Mouse (Mus musculus) v-Abl transformed pro-B cells (cell line): ENCODE measurements at regions not wholly inside any gene's neighbourhood (a gene's known extent, or its start where the extent isn't known, plus 50 kb on each side); places are given as distances from the start of the nearest gene placed in this dataset.

Source experiments
- in situ Hi-C, 2 experiments: fragments of 400-800 bp; cut with MboI; formaldehyde crosslinking; loops; one replicate each; pipeline ENCODE4 v1.15.1; 2025; ENCODE audit not compliant: unreplicated experiment in 2 of 2

GRCm38 (mm10) chr7:70300516-70300915 is 66.0 kb downstream of the Nr2f2 start:
- in situ Hi-C loops, result no loop called here

- in situ Hi-C loops, result no loop called here
Measured at GRCm38 (mm10) chr7:70291431-70291830, 75.1 kb downstream of the Nr2f2 start.

GRCm38 (mm10) chr7:70290733-70291320 is 75.7 kb downstream of the Nr2f2 start:
- in situ Hi-C loops, result no loop called here

- in situ Hi-C loops, result no loop called here
Measured at GRCm38 (mm10) chr7:70290277-70290676, 76.3 kb downstream of the Nr2f2 start.

GRCm38 (mm10) chr7:70288621-70289020 is 77.9 kb downstream of the Nr2f2 start:
- in situ Hi-C loops, result no loop called here

GRCm38 (mm10) chr7:70287891-70288421 is 78.6 kb downstream of the Nr2f2 start:
- in situ Hi-C loops, result no loop called here

GRCm38 (mm10) chr7:70286836-70287355 is 79.6 kb downstream of the Nr2f2 start:
- in situ Hi-C loops, result no loop called here

GRCm38 (mm10) chr7:70285344-70285743 is 81.2 kb downstream of the Nr2f2 start:
- in situ Hi-C loops, result no loop called here

- in situ Hi-C loops, result loop anchor here in 1 of 2 experiments (5.0 kb wide), 1 partner anchor 52 kb away; no protein-coding TSS in a partner anchor
Measured at GRCm38 (mm10) chr7:70283836-70284235, 82.7 kb downstream of the Nr2f2 start.

- in situ Hi-C loops, result loop anchor here in 1 of 2 experiments (5.0 kb wide), 1 partner anchor 51 kb away; no protein-coding TSS in a partner anchor
Measured at GRCm38 (mm10) chr7:70283166-70283565, 83.4 kb downstream of the Nr2f2 start.

- in situ Hi-C loops, result loop anchor here in 1 of 2 experiments (5.0 kb wide), 1 partner anchor 50 kb away; no protein-coding TSS in a partner anchor
Measured at GRCm38 (mm10) chr7:70281891-70282515, 84.5 kb downstream of the Nr2f2 start.

GRCm38 (mm10) chr7:70281381-70281750 is 85.2 kb downstream of the Nr2f2 start:
- in situ Hi-C loops, result loop anchor here in 1 of 2 experiments (5.0 kb wide), 1 partner anchor 49 kb away; no protein-coding TSS in a partner anchor

- in situ Hi-C loops, result loop anchor here in 1 of 2 experiments (5.0 kb wide), 1 partner anchor 49 kb away; no protein-coding TSS in a partner anchor
Measured at GRCm38 (mm10) chr7:70280643-70281380, 85.7 kb downstream of the Nr2f2 start.

GRCm38 (mm10) chr7:70279927-70280642 is 86.5 kb downstream of the Nr2f2 start:
- in situ Hi-C loops, result loop anchor here in 1 of 2 experiments (5.0 kb wide), 1 partner anchor 48 kb away; no protein-coding TSS in a partner anchor

GRCm38 (mm10) chr7:70279101-70279500 is 87.4 kb downstream of the Nr2f2 start:
- in situ Hi-C loops, result no loop called here

- in situ Hi-C loops, result no loop called here
Measured at GRCm38 (mm10) chr7:70276078-70276477, 90.5 kb downstream of the Nr2f2 start.

GRCm38 (mm10) chr7:70274312-70274711 is 92.2 kb downstream of the Nr2f2 start:
- in situ Hi-C loops, result no loop called here

- in situ Hi-C loops, result no loop called here
Measured at GRCm38 (mm10) chr7:70267075-70267474, 99.5 kb downstream of the Nr2f2 start.

GRCm38 (mm10) chr7:70256806-70257205 is 109.7 kb downstream of the Nr2f2 start:
- in situ Hi-C loops, result no loop called here

- in situ Hi-C loops, result no loop called here
Measured at GRCm38 (mm10) chr7:70255072-70255471, 111.5 kb downstream of the Nr2f2 start.
